Mouse (Mus musculus): ENCODE data around the gene Dhcr24. TPM values are rescaled to one million over a fixed set of nuclear protein-coding genes. Genes with fewer than 3 reads are reported as not detected.
A peak's percentile ranks its signal among the peaks of the same experiment; 100 is the strongest.

Gene Dhcr24
- 24.0 and 28.3 TPM in 2 replicates for polyA plus RNA-seq (2012; rRNA removed)

GRCm38 (mm10) chr4:106560846-106561781 lies at the start of gene Dhcr24:
TSS of gene Dhcr24 (plus strand) at chr4:106561038.
- H3K4me1 ChIP-seq (ENCODE audit: control insufficient read depth, insufficient read depth, low read length) = peaks cover 13% of the 10 kb centered on the region
- H3K4me3 ChIP-seq (ENCODE audit: control insufficient read depth, low read depth, low read length) = peak within 1 kb of the TSS; percentile 94
- no peaks in the 10 kb centered on the region for H3K27me3 ChIP-seq (ENCODE audit: control insufficient read depth, insufficient read depth, low read length)
- H3K36me3 ChIP-seq (ENCODE audit: control insufficient read depth, insufficient read depth, low read length) = no peaks in the 10 kb centered on the region
- TF ChIP-seq CTCF (IDR thresholded peaks at IDR 0.05; ENCODE audit: control insufficient read depth, insufficient read depth, insufficient replicate concordance, low read depth, low read length) (no peak), POLR2A (IDR thresholded peaks at IDR 0.05; ENCODE audit: control insufficient read depth, low read depth, low read length) (peak; percentile 58; the same call in 1 of the 2 replicates)
- peak within 1 kb of the TSS; percentile 78 for H3K27ac ChIP-seq (ENCODE audit: control insufficient read depth, insufficient read depth, low read depth, low read length)

DNA sequence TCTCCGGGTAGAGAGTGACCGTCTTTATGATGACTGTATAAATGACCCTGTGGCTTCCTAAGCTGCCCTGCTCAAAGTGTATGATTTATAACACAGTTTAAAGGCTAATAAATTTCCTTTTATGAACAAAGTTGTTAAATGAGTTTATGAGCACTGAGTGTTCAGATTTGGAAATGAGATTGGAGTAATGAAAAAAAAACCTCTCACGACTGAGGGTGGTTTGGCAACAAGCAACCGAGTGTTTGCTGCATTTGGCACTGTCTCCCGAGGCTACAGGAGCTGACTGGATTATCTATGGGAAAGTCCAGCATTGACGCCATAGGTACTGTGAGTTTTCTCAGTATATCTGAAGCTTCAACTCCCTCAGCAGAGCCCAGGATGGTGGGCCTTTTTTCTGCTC lies 46.2 kb upstream of the Dhcr24 start:
- H3K4me1 ChIP-seq (ENCODE audit: control insufficient read depth, insufficient read depth, low read length) = no peaks in the 10 kb centered on the region
- H3K4me3 ChIP-seq (ENCODE audit: control insufficient read depth, low read depth, low read length) = no peak overlapping the region
- no peaks in the 10 kb centered on the region for H3K27me3 ChIP-seq (ENCODE audit: control insufficient read depth, insufficient read depth, low read length)
- no peak overlapping the region for H3K27ac ChIP-seq (ENCODE audit: control insufficient read depth, insufficient read depth, low read depth, low read length)
- H3K36me3 ChIP-seq (ENCODE audit: control insufficient read depth, insufficient read depth, low read length) = no peaks in the 10 kb centered on the region
- TF ChIP-seq CTCF (IDR thresholded peaks at IDR 0.05; ENCODE audit: control insufficient read depth, insufficient read depth, insufficient replicate concordance, low read depth, low read length) = no peak
- TF ChIP-seq POLR2A (IDR thresholded peaks at IDR 0.05; ENCODE audit: control insufficient read depth, low read depth, low read length) = no peak

DNA sequence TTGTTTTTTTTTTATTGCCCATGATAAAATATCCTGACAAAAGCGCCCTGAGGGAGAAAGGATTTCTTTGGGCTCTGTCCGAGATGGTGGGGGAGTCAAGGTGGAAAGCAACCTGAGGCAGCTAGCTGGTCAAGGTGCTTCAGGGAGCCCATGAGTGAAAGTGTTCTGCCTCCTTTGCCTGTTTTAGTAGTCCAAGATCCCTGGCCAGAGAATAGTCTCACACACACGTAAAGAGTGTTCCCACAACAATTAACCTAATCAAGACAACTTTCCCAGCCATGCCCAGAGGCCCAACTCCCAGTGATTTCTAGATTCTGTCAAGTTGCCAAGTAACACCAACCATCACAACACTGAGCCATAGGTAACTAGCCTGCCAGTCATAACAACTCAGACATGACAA lies 38.3 kb upstream of the Dhcr24 start:
- Histone ChIP-seq H3K4me1 (ENCODE audit: control insufficient read depth, insufficient read depth, low read length) (no peaks in the 10 kb centered on the region), H3K4me3 (ENCODE audit: control insufficient read depth, low read depth, low read length) (no peak overlapping the region), H3K27me3 (ENCODE audit: control insufficient read depth, insufficient read depth, low read length) (no peaks in the 10 kb centered on the region), H3K36me3 (ENCODE audit: control insufficient read depth, insufficient read depth, low read length) (no peaks in the 10 kb centered on the region), H3K27ac (ENCODE audit: control insufficient read depth, insufficient read depth, low read depth, low read length) (no peak overlapping the region)
- TF ChIP-seq POLR2A (IDR thresholded peaks at IDR 0.05; ENCODE audit: control insufficient read depth, low read depth, low read length) = no peak
- no peak for TF ChIP-seq CTCF (IDR thresholded peaks at IDR 0.05; ENCODE audit: control insufficient read depth, insufficient read depth, insufficient replicate concordance, low read depth, low read length)

GRCm38 (mm10) chr4:106524131-106524530 lies 36.7 kb upstream of the Dhcr24 start:
- Histone ChIP-seq H3K27ac (ENCODE audit: control insufficient read depth, insufficient read depth, low read depth, low read length) (no peak overlapping the region), H3K27me3 (ENCODE audit: control insufficient read depth, insufficient read depth, low read length) (no peaks in the 10 kb centered on the region), H3K36me3 (ENCODE audit: control insufficient read depth, insufficient read depth, low read length) (no peaks in the 10 kb centered on the region), H3K4me3 (ENCODE audit: control insufficient read depth, low read depth, low read length) (no peak overlapping the region), H3K4me1 (ENCODE audit: control insufficient read depth, insufficient read depth, low read length) (peaks cover 2% of the 10 kb centered on the region)
- no peak for TF ChIP-seq CTCF (IDR thresholded peaks at IDR 0.05; ENCODE audit: control insufficient read depth, insufficient read depth, insufficient replicate concordance, low read depth, low read length)
- no peak for TF ChIP-seq POLR2A (IDR thresholded peaks at IDR 0.05; ENCODE audit: control insufficient read depth, low read depth, low read length)

DNA sequence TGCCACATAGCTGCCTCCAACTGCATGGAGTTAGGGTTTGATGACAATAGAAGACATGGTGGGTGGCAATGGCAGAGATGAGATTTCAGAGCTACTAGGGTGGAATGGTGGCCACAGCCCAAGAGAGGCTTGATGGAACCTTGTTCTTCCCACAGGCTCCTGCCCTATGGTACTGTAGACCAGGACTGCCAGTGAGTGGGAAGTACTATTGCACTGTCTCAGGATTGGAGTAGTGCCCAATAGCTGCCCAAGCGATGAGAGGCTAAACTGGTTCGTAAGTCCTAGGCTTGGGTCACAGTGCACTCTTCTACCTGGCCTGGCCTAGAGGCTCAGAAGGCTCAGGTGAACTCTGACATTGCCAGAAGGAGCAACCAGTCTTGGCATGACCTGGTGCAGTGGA lies 35.8 kb upstream of the Dhcr24 start:
- Histone ChIP-seq H3K4me3 (ENCODE audit: control insufficient read depth, low read depth, low read length) (no peak overlapping the region), H3K27me3 (ENCODE audit: control insufficient read depth, insufficient read depth, low read length) (no peaks in the 10 kb centered on the region), H3K36me3 (ENCODE audit: control insufficient read depth, insufficient read depth, low read length) (no peaks in the 10 kb centered on the region), H3K27ac (ENCODE audit: control insufficient read depth, insufficient read depth, low read depth, low read length) (no peak overlapping the region), H3K4me1 (ENCODE audit: control insufficient read depth, insufficient read depth, low read length) (peaks cover 7% of the 10 kb centered on the region)
- TF ChIP-seq POLR2A (IDR thresholded peaks at IDR 0.05; ENCODE audit: control insufficient read depth, low read depth, low read length) (no peak), CTCF (IDR thresholded peaks at IDR 0.05; ENCODE audit: control insufficient read depth, insufficient read depth, insufficient replicate concordance, low read depth, low read length) (no peak)

DNA sequence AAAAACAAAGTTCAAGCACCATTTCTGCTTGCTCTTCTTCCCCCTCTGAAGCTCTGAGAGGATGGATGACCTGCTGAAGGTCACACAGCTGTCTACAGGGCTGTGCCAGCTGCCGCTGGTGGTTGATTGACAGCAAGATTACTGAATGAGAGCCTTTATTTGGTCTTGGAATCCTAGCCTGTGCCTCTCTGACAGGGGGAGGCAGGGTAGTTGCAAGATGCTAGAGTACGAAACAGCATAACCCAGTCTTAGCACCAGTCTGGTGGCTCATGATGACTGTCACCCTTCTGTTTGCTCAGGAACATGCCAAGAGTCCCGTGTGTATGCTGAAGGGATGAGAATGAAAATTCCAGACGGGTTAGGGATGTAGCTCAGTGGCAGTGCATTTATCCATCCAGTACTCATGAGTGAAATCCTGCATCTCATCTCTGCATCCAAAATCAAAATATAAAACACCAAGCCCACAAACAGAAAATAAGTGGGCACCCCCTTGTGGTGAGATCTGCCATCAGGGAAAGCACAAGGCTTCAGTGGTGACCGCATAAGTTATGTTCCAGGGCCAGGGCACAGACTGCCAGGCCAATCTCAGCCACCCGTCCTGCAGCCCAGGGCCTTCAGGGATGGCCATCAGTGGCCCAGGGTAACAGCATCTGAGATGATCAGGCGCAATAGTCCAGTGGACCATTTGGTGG lies 32.8 kb upstream of the Dhcr24 start:
- no peaks in the 10 kb centered on the region for H3K27me3 ChIP-seq (ENCODE audit: control insufficient read depth, insufficient read depth, low read length)
- peaks cover 11% of the 10 kb centered on the region for H3K4me1 ChIP-seq (ENCODE audit: control insufficient read depth, insufficient read depth, low read length)
- no peaks in the 10 kb centered on the region for H3K36me3 ChIP-seq (ENCODE audit: control insufficient read depth, insufficient read depth, low read length)
- no peak overlapping the region for H3K27ac ChIP-seq (ENCODE audit: control insufficient read depth, insufficient read depth, low read depth, low read length)
- H3K4me3 ChIP-seq (ENCODE audit: control insufficient read depth, low read depth, low read length) = no peak overlapping the region
- TF ChIP-seq CTCF (IDR thresholded peaks at IDR 0.05; ENCODE audit: control insufficient read depth, insufficient read depth, insufficient replicate concordance, low read depth, low read length) = no peak

GRCm38 (mm10) chr4:106529375-106530112 lies 31.3 kb upstream of the Dhcr24 start:
- peaks cover 11% of the 10 kb centered on the region for H3K4me1 ChIP-seq (ENCODE audit: control insufficient read depth, insufficient read depth, low read length)
- peak overlapping the region; percentile 28 for H3K4me3 ChIP-seq (ENCODE audit: control insufficient read depth, low read depth, low read length)
- H3K27ac ChIP-seq (ENCODE audit: control insufficient read depth, insufficient read depth, low read depth, low read length) = no peak overlapping the region

More at GRCm38 (mm10) chr4:106529375-106530112, 31.3 kb upstream of the Dhcr24 start:
- no peaks in the 10 kb centered on the region for H3K36me3 ChIP-seq (ENCODE audit: control insufficient read depth, insufficient read depth, low read length)
- no peaks in the 10 kb centered on the region for H3K27me3 ChIP-seq (ENCODE audit: control insufficient read depth, insufficient read depth, low read length)
- TF ChIP-seq CTCF (IDR thresholded peaks at IDR 0.05; ENCODE audit: control insufficient read depth, insufficient read depth, insufficient replicate concordance, low read depth, low read length) (peak; percentile 95), POLR2A (IDR thresholded peaks at IDR 0.05; ENCODE audit: control insufficient read depth, low read depth, low read length) (no peak)

Data from testis, adult 2 months (tissue).